Mouse (Mus musculus) fibroblast of lung, adult 2 months (primary cell): ENCODE measurements at regions not wholly inside any gene's neighbourhood (a gene's known extent, or its start where the extent isn't known, plus 50 kb on each side); places are given as distances from the start of the nearest gene placed in this dataset.

Experiments used
- DNase-seq: peaks from one replicate; pipeline ENCODE4 v3.0.0-alpha.2; 2011; ENCODE audit warnings: low read depth

DNA sequence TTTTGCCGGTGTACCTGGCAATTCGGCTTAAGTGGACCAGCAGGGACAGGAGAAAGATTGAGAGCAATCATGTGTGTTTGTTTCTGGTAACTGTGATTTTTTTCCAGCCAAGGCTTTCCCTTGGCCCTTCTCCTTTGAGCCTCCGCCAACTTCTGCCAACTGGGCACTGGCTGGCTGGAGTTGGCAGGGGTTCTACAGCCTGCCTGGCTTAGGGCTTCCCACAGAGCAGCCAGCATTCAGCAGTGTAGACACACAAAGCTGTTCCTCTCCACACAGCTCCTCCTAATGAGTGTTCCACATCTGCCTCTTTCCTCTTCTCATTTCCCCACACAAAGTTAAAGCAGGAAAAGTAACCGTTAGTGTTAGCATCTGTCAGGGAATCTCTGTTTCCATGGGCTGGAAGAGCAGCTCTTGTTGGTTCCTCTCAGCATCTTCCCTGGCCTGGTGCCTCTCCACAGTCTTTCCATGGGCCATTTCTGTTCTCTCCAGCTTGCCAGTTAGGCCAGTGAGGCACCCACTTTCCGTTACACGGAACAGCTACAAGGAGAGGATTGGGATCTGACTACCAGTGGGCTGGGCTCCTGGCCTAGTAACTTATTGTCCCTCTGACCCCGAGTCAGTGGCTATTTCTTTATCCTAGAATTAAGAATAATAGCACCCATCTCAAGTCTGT, 68.0 kb upstream of the Rbm24 start:
- DNase-seq = peak; percentile 2

DNA sequence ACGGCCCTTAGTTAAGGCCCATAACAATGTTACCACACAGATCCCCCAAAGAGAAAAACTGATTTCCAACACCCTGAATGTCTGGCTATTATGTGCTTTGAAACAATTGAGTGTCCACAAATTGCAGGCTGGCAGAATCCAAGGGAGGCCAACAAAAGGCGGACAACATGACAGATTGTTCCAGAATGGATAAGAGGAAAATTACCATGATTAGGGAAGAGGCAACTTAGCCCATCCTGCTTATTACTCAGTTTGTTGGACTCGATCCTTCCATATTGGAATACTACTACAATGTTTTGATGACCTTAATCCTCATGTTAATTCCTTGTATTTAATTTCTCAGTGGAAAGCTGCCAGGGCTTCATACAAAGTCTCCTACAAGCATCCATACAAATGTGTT, 62.9 kb upstream of the Rbm24 start:
- DNase-seq = no peak

DNA sequence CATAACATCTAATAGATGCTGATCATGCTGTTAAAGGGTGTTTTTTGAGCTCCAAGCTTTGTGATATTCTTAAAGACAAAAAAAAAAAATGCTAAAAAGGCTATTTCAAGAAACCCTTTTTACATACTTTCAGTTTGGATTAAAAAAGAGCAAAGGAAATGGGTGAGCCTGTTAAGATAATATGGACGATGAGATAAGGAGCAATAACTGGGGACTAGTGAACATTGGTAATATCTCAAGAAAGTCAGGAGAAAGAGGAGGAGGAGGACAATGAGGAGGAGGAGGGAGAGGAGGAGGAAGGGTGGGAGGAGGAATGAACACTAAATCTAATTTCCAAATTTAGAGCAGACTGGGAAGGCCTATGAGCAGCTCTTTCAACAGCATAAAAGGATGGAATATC, 62.3 kb upstream of the Rbm24 start:
- DNase-seq = no peak

DNA sequence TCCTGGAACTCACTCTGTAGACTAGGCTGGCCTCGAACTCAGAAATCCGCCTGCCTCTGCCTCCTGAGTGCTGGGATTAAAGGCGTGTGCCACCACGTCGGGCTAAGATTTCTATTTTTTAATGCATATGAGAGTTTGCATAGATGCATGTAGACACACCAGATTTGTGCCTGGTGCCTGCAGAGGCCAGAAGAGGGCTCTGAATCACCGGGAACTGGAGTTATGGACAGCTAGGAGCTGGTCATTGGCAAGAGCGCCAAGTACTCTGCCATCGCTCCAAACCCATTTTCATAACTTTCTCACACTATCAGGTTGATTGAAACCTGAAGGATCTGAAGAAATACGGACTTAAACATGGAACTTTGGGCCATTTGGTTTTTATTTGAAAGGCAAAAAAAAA, 61.2 kb upstream of the Rbm24 start:
- DNase-seq = no peak

DNA sequence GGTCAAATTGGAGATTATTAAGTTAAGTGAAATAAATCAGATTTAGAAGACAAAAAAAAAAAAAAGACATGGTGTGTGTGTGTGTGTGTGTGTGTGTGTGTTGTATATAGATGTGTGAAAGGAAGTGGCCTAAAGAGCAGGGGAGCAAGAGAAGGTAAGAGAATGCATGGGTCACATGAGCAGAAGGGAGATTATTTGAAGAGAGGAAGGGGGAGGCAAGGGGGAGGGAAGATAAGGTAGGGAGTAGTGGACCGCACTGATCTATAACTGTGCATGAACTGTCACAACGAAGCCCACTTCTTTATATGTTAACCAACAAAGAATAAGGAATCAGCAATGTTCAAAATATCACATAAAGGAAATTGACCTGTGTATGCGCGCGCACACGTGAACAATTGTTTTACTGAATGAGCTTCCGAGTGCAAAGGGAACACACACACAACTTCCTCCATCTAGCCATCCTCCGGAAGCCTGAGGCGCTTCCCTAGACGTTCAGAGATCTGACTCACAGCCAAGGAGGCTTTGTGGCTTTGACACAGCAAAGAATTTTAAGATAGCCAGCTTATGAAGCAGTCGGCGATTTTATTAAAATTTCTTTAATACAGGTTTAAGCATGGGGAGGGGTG, 57.6 kb upstream of the Rbm24 start:
- no peak for DNase-seq

DNA sequence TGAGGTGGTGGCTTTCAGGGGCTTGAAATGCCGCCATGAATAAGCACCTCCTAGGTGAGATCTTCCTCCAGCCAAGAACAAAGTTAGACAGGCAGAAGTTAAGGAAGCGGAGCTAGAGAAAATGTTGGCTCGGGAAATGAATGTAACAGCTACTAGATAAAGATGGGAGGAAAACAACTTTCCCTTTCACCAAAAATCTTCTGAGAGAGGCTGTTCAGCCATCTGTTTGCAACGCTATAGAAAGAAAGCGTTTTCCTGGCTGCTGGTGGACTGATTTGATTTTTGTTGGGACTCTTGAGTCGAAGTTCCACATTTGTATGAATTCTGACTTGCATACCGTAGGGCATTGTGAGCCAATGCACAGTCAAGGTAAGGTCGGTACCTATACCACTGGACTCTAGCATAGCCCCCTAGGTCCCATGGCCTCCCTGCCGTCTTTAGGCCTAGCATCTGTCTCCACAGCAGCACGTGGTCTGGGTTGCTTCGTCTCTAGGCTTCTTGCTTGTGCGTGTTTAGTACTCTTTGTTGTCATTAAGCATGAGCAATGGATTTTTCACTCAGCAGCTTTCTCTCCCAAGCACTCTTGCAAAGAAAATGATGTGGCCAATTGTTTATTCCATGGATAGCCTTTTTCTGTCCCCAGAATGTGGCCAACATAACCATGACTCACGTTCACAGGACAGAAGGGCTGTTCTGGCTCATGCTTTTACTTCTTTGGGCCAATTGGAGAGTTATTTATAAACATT, 54.6 kb upstream of the Rbm24 start:
- no peak for DNase-seq

DNA sequence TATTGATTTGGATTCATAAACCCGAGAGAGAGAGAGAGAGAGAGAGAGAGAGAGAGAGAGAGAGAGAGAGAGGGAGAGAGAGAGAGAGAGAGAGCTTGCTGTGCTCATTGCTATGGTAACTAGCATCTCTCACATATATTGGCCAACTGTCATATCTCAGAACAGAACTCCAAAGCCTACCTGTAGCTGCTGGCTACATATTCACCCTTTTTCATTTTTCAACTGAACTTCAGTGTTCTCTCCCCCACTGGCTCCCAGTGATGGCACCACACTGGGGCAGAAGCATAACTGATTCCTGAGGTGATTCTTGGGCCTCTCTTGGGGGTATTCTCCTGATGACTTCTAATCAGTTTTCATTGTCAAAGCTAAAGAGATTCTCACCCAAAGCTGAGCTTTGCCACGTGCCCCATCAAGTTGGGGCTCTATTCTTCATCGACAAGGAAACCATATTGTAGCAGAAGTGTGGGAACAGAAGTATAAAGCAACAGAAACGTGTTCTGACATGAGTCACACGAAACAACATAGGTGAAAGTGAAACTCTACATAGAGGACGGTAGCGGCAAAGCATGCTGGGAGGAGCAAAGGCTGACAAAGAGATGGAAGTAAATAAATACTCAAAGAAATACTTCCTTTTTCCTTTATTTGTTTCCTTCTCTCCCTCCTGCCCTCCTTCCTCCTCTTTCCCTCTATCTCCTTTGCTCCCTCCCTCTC, 53.9 kb upstream of the Rbm24 start:
- DNase-seq = no peak

DNA sequence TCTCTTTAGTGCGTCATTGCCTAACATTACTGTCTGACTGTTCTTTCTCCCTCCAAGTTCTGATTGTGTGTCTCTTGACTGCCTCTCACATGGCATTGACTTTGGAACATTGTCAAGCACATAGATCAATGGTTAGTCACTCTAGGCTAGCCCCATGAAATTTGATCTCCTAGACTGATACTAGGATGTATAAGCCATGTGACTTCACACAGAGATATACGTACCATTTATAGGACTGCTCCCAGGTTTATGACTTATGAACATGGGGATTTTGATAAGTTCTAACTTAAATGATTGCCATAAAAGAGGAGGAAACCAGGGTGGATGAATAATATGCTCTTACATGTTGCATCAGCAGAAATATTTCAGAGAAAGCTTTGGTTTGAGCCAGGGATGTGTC, 52.9 kb upstream of the Rbm24 start:
- no peak for DNase-seq
